Mouse (Mus musculus): ENCODE data around the gene Iscu. TPM values are rescaled to one million over a fixed set of nuclear protein-coding genes. Genes with fewer than 3 reads are reported as not detected.

Iscu gene
- polyA plus RNA-seq, 1 experiment from 2014 or later = 124 TPM

DNA sequence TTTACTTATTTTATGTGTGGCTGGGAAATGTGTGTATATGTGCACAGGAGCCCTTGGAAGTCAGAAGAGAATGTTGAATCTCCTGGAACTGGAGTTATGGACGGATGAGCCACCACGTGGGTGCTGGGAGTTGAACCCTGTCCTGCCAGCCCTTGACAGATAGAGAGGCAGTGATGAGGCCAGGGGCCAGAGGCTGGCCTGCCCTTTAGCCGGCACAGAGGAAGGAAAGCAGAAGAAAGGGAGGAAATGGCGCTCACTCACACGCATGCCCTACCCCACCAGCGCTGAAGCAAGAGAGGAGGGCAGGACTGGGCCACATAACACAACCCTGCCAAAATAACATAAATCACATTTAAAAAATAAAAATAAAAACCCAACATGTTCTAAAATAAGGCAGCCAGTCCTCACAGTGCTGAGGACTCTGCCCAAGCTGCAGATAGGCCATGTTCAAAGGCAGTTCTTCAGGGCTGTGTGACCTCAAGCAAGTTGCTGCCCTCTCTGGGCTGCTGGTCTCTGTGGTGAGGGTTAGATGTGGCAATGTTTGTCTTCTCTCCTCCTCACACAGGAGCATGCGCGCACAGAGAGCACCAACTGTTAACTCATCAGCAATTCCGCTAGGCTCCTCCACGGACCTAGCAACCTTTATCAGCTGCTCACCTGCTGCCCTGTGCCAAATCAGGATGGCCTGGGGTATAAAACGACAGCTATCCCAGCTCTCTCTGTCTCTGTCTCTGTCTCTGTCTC is 18.1 kb downstream of the Iscu start:
- H3K4me2 ChIP-seq = no peak overlapping the region
- 53% methylated on average over 11 of the region's 11 CpGs for WGBS
- no peak overlapping the region for H3K9ac ChIP-seq
- ATAC-seq (replicated peaks; ENCODE audit: insufficient number of reproducible peaks, insufficient read depth, low FRiP score, low read depth) = no peak
- H3K36me3 ChIP-seq = no peaks in the 10 kb centered on the region
- H3K27ac ChIP-seq = no peak overlapping the region; the same call in 1 of the 2 replicates
- no peaks in the 10 kb centered on the region for H3K27me3 ChIP-seq
- H3K4me1 ChIP-seq (replicated peaks) = peaks cover 24% of the 10 kb centered on the region
- no peaks in the 10 kb centered on the region for H3K9me3 ChIP-seq (replicated peaks)
- H3K4me3 ChIP-seq = no peak overlapping the region

DNA sequence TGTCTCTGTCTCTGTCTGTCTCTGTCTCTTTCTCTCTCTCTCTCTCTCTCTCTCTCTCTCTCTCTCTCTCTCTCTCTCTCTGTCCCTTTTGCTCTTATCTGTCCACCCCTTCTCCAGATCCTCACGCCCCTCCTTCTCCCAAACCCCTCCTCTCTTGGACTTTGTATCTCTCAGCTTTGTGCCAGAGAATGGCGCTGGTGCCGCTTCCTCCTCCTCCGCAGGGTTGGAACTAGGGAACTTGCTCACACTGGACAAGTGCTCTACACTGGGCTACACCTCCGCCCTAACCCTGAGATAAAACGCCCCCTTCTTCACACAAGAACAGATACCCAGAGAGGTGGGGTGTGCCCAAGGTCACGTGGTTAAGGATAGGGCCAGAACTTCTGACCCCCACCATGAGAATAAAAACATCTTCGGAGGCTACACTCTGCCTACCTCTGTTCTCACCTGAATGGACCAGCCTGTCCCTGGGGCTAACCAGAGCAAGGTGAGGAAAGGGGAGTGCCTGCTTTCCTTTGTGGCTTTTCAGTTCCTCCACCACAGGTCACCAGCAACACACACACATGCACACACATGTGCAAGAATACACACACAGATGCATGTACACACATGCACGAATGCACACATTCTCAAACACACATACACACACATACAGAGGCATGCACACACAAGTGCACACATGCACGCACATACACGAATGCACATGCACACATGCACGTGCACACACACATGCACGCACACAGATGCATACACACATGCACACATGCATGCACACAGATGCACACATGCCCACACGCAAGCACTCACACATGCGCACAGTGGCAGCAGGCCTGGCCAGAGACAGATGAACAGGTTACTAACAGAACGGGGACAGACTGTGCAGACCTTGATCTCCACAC is 18.9 kb downstream of the Iscu start:
- no peak overlapping the region for H3K4me3 ChIP-seq
- H3K9me3 ChIP-seq (replicated peaks) = no peaks in the 10 kb centered on the region
- H3K9ac ChIP-seq = no peak overlapping the region
- 68% methylated on average over 16 of the region's 16 CpGs for WGBS
- H3K36me3 ChIP-seq = no peaks in the 10 kb centered on the region
- H3K4me2 ChIP-seq = no peak overlapping the region
- H3K4me1 ChIP-seq (replicated peaks) = peaks cover 29% of the 10 kb centered on the region
- ATAC-seq (replicated peaks; ENCODE audit: insufficient number of reproducible peaks, insufficient read depth, low FRiP score, low read depth) = no peak
- H3K27ac ChIP-seq = no peak overlapping the region
- H3K27me3 ChIP-seq = no peaks in the 10 kb centered on the region

DNA sequence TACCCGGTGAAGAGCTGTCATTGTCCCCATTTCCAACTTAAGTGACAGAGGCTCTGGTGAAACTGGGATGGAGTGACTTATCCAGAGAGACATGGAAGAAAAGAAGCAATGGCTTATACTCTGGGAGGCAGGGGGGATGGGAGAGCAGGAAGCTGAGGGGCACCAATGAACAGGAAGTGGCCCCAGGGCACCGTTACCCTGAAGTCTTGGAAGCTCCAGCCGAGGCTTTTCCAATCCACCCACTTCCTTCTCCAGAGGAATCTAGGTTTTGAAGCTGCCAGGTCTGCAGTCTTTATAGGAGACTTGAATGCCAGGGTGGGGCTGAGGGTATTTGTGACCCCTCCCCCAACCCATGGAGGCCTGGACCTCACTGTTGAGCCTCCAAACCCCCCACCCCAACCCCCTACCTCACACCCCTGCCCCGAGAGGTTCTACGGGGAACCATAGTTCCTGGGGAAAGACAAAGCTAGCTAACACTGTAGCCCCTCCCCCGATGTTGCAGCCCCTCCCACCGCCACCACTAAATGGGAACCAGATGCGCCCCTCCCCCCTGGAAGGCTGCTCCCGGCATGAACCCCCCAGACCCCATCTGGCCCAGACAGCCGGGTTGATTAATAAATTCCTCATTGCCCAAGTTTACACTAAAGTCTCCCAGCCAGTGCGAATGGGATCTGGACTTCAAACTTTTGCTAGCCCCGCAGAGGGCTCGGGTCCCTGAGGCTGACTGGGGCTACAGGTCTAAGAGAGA is 24.0 kb downstream of the Iscu start:
- peak overlapping the region; percentile 48 for H3K27ac ChIP-seq
- H3K4me1 ChIP-seq (replicated peaks) = peaks cover 24% of the 10 kb centered on the region
- peak overlapping the region; percentile 21 for H3K4me2 ChIP-seq
- WGBS = 8% methylated on average over 13 of the region's 13 CpGs
- ATAC-seq (replicated peaks; ENCODE audit: insufficient number of reproducible peaks, insufficient read depth, low FRiP score, low read depth) = no peak
- H3K27me3 ChIP-seq = peaks cover 22% of the 10 kb centered on the region
- H3K9ac ChIP-seq = no peak overlapping the region
- no peaks in the 10 kb centered on the region for H3K9me3 ChIP-seq (replicated peaks)
- H3K4me3 ChIP-seq = 0 out of 2 replicates have a peak overlapping the region, but pooled peaks have one; percentile 10
- no peaks in the 10 kb centered on the region for H3K36me3 ChIP-seq

DNA sequence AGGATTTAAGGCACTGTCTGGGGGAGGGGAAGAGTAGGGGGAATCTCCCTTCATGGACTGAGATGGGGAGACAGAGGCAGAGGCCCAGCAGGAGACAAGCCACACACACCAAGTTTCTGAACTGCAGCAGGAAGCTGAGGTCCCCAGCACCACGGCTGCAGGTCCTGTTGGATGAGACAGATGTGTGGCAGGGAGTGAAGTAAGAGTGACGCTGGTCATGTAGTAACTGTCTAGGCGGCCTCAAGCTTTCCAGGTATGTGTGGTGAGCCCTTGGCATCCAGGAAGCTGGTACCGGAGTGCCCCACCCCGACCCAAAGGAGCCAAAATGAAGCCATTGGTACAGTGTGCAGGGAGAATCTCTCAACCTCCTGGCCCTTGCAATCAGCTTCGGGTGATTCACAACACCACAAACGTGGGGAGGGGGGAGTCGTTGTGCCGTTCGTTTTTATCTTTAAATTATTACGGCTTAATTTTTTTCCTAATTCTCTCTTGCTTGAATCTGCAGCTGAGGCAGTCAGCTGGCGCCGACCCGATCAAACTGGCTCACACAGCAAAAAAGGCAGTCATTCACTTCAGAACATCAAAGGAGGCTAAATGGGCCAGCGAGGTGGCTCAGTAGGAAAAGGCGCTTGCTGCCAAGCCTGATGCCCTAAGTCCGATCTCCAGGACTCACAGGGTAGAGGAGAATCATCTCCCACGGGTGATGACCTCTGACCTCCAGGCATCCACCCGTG is 24.8 kb downstream of the Iscu start:
- 0 out of 2 replicates have a peak overlapping the region, but pooled peaks have one; percentile 10 for H3K4me3 ChIP-seq
- no peak for ATAC-seq (replicated peaks; ENCODE audit: insufficient number of reproducible peaks, insufficient read depth, low FRiP score, low read depth)
- no peak overlapping the region for H3K9ac ChIP-seq
- 19% methylated on average over 19 of the region's 19 CpGs for WGBS
- H3K4me2 ChIP-seq = peak overlapping the region; percentile 21
- H3K36me3 ChIP-seq = no peaks in the 10 kb centered on the region
- peaks cover 22% of the 10 kb centered on the region for H3K27me3 ChIP-seq
- H3K27ac ChIP-seq = peak overlapping the region; percentile 3; the same call in 1 of the 2 replicates
- H3K9me3 ChIP-seq (replicated peaks) = no peaks in the 10 kb centered on the region
- H3K4me1 ChIP-seq (replicated peaks) = peaks cover 22% of the 10 kb centered on the region

DNA sequence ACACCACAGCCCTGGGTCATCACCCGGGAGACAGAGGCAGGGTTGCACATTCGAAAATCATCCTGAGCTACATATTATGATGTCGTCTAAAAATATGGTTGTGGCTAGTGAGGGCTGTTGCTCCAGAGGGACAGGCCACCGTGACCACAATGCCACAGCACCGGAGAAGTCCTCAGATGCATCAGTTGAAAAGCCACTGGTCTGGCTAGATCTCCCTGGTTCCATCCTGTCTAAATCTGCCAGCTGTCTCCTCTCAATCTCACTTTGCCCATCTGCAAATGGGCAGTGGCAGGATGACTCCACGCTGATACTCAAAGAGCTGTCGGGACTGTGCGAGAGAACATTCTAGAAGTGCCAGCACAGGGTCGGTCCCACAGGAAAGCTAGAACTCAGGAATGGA is 26.0 kb downstream of the Iscu start:
- H3K36me3 ChIP-seq = no peaks in the 10 kb centered on the region
- H3K4me1 ChIP-seq (replicated peaks) = peaks cover 22% of the 10 kb centered on the region
- no peak for ATAC-seq (replicated peaks; ENCODE audit: insufficient number of reproducible peaks, insufficient read depth, low FRiP score, low read depth)
- H3K9me3 ChIP-seq (replicated peaks) = no peaks in the 10 kb centered on the region
- H3K27me3 ChIP-seq = peaks cover 22% of the 10 kb centered on the region
- H3K9ac ChIP-seq = no peak overlapping the region
- H3K4me2 ChIP-seq = peak overlapping the region; percentile 49; the same call in 1 of the 2 replicates
- 62% methylated on average over 9 of the region's 9 CpGs for WGBS
- no peak overlapping the region for H3K4me3 ChIP-seq
- no peak overlapping the region for H3K27ac ChIP-seq

DNA sequence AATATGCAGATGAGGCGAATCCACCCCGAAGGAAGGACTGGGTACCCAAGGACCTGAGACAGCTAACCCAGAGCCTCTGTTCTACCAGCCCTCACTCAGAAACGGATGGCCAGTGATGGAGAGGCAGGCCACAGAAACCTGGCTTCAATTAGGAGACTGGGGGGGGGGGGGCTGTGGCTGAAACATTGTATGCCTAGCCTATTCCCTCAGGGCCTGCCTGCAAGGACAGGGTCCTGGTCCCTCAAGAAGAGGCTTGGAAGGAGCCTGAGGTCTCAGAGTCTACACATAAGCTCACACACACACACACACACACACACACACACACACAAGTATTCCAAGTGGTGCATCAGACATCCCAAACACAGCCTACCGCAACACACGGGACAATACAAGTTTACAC is 27.1 kb downstream of the Iscu start:
- no peaks in the 10 kb centered on the region for H3K9me3 ChIP-seq (replicated peaks)
- 39% methylated on average over 5 of the region's 5 CpGs for WGBS
- peaks cover 22% of the 10 kb centered on the region for H3K27me3 ChIP-seq
- peak overlapping the region; percentile 39; the same call in 1 of the 2 replicates for H3K9ac ChIP-seq
- no peaks in the 10 kb centered on the region for H3K36me3 ChIP-seq
- peak overlapping the region; percentile 49 for H3K4me2 ChIP-seq
- H3K4me1 ChIP-seq (replicated peaks) = peaks cover 22% of the 10 kb centered on the region
- ATAC-seq (replicated peaks; ENCODE audit: insufficient number of reproducible peaks, insufficient read depth, low FRiP score, low read depth) = no peak
- peak overlapping the region; percentile 59 for H3K27ac ChIP-seq
- H3K4me3 ChIP-seq = peak overlapping the region; percentile 38

DNA sequence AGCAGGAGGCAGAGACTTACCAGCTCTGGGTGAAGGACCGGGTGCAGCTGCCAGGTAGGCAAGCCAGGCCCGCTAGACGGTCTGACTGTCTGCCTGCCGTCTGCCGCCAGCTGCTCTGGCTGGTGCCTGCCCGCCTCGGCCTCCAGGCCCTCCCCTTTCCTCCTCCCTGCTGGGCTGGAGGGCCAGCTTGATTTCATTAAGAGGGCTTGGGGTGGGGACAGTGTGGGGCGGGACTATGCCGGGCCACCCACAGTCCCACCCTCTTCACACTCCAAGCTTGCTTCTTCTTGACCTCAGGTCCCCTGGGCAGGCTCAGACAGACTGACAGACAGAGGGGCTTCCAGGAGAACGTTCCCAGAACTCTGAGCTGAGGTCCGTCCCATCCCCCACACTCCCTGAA is 27.7 kb downstream of the Iscu start, which contains the start of gene Tmem119:
Gene Tmem119 (minus strand): TSS at position 237 of the 400 bp plus-strand sequence.
- peaks cover 22% of the 10 kb centered on the region for H3K27me3 ChIP-seq
- WGBS = 1% methylated on average over 11 of the region's 11 CpGs
- H3K36me3 ChIP-seq = no peaks in the 10 kb centered on the region
- peak within 1 kb of the TSS; percentile 49 for H3K4me2 ChIP-seq
- peak within 1 kb of the TSS; percentile 38 for H3K4me3 ChIP-seq
- H3K27ac ChIP-seq = peak within 1 kb of the TSS; percentile 59
- peaks cover 22% of the 10 kb centered on the region for H3K4me1 ChIP-seq (replicated peaks)
- H3K9ac ChIP-seq = peak within 1 kb of the TSS; percentile 39; the same call in 1 of the 2 replicates
- ATAC-seq (replicated peaks; ENCODE audit: insufficient number of reproducible peaks, insufficient read depth, low FRiP score, low read depth) = peak; percentile 75
- no peaks in the 10 kb centered on the region for H3K9me3 ChIP-seq (replicated peaks)

DNA sequence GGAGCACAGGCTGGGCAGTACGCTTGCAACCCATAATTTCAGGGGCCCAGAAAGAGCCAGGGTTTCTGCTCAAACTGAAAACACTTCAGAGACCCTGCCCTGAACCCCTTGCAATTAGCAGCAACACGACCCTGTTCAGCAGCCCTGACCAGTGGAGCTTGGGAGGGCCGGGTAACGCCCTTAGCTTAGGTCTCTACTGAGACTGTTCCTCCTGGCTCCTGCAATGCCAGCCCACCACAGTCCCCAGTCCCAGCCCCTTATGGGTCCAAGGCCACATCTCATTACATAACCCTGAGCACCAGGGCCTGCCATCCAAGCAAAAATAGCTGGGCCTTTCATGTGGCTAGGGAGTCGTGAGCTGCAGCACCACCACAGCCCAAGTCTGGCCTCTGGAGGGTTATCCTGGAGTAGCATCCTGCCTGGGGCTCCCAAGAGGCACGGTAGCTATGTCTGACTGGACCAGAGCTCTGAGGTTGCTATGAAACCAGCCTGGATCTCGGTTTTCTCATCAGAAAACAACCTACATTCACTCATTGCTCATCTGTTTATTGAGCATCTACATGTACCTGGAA is 31.9 kb downstream of the Iscu start:
- no peak overlapping the region for H3K4me3 ChIP-seq

DNA sequence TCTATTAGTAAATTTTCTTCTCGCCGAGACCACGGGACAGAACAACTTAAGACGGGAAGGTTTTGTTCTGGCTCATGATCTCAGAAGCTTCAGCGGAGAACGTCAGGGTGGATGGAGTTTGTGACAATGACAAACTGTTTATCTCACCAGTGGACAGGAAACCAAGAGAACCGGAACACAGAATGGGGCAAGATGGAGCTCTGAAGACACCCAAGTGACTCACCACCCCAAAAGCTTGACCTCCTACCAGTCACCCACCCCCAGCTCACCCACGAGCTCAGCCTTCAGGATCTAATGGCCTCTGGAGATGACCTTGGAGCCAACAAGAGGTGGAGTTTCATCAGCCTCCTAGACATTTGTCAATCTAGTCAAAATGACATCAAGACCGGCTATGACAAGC is 32.8 kb downstream of the Iscu start:
- Histone ChIP-seq H3K27ac (no peak overlapping the region), H3K4me3 (no peak overlapping the region), H3K36me3 (no peaks in the 10 kb centered on the region), H3K4me1 (replicated peaks) (peaks cover 15% of the 10 kb centered on the region), H3K9ac (no peak overlapping the region), H3K9me3 (replicated peaks) (no peaks in the 10 kb centered on the region), H3K4me2 (no peak overlapping the region), H3K27me3 (peaks cover 4% of the 10 kb centered on the region; the same call in 1 of the 2 replicates)
- 81% methylated on average over 9 of the region's 9 CpGs for WGBS
- no peak for ATAC-seq (replicated peaks; ENCODE audit: insufficient number of reproducible peaks, insufficient read depth, low FRiP score, low read depth)

More for the DNA sequence above, 31.9 kb downstream of the Iscu start:
- no peak for ATAC-seq (replicated peaks; ENCODE audit: insufficient number of reproducible peaks, insufficient read depth, low FRiP score, low read depth)
- Histone ChIP-seq H3K27ac (no peak overlapping the region), H3K4me1 (replicated peaks) (peaks cover 21% of the 10 kb centered on the region), H3K36me3 (no peaks in the 10 kb centered on the region), H3K27me3 (peaks cover 5% of the 10 kb centered on the region), H3K9me3 (replicated peaks) (no peaks in the 10 kb centered on the region), H3K4me2 (no peak overlapping the region), H3K9ac (no peak overlapping the region)
- 59% methylated on average over 7 of the region's 7 CpGs for WGBS

DNA sequence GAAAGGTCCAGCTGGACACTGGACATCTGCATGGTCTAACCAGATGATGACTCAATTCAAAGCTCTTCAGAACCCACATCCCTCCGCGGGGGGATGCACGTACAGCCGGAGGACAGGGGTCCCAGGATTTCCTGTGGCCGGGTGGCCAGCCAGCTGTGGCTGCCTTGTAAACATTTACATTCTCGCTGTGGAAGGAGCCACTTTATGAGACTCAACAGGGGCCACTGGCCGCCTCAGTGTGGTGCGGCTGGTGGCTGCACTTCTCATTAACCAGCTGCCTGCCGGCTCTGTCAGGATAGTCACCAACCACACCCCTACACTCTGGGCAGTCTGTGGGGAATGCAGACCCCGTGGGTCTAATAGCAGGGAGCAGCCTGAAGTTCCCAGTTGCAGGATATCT is 33.9 kb downstream of the Iscu start:
- 27% methylated on average over 10 of the region's 10 CpGs for whole genome bisulfite sequencing
- ATAC-seq (replicated peaks; ENCODE audit: insufficient number of reproducible peaks, insufficient read depth, low FRiP score, low read depth) = no peak
- no peak overlapping the region for H3K4me3 ChIP-seq
- H3K9ac ChIP-seq = no peak overlapping the region
- no peaks in the 10 kb centered on the region; the same call in 1 of the 2 replicates for H3K27me3 ChIP-seq
- H3K4me1 ChIP-seq (replicated peaks) = peaks cover 10% of the 10 kb centered on the region
- no peaks in the 10 kb centered on the region for H3K36me3 ChIP-seq
- no peak overlapping the region for H3K27ac ChIP-seq
- H3K4me2 ChIP-seq = no peak overlapping the region
- H3K9me3 ChIP-seq (replicated peaks) = no peaks in the 10 kb centered on the region
